Mouse (Mus musculus): ENCODE data around the gene Spata21. TPM values are rescaled to one million over a fixed set of nuclear protein-coding genes. Genes with fewer than 3 reads are reported as not detected.
A peak's percentile ranks its signal among the peaks of the same experiment; 100 is the strongest.

The Spata21 gene
- polyA plus RNA-seq, 1 experiment from 2014 or later = 0.55 TPM

- H3K36me3 ChIP-seq (ENCODE audit: insufficient read depth, low read length) = no peaks in the 10 kb centered on the region
- H3K9me3 ChIP-seq (replicated peaks; ENCODE audit: low read length) = no peaks in the 10 kb centered on the region
- H3K27me3 ChIP-seq (ENCODE audit: insufficient read depth, low read length) = no peaks in the 10 kb centered on the region
- no peaks in the 10 kb centered on the region for H3K4me1 ChIP-seq (replicated peaks; ENCODE audit: insufficient read depth, low read length)
- H3K4me2 ChIP-seq (ENCODE audit: low read length) = no peak overlapping the region
- H3K9ac ChIP-seq (ENCODE audit: low read depth, low read length) = no peak overlapping the region
- no peak overlapping the region for H3K4me3 ChIP-seq (replicated peaks; ENCODE audit: low read depth, low read length)
- H3K27ac ChIP-seq = no peak overlapping the region
- TF ChIP-seq CTCF (IDR thresholded peaks at IDR 0.05; ENCODE audit: low read depth) = no peak
- 67% methylated on average over 4 of the region's 4 CpGs for WGBS
- ATAC-seq (replicated peaks; ENCODE audit: low FRiP score, low read depth) (no peak), DNase-seq (ENCODE audit: low spot score) (no peak)
Measured at GRCm38 (mm10) chr4:141098935-141099334, 10.8 kb downstream of the Spata21 start.

- ATAC-seq (replicated peaks; ENCODE audit: low FRiP score, low read depth) (no peak), DNase-seq (ENCODE audit: low spot score) (no peak)
- no peak overlapping the region for H3K27ac ChIP-seq
- H3K4me2 ChIP-seq (ENCODE audit: low read length) = no peak overlapping the region
- H3K4me3 ChIP-seq (replicated peaks; ENCODE audit: low read depth, low read length) = no peak overlapping the region
- H3K9ac ChIP-seq (ENCODE audit: low read depth, low read length) = no peak overlapping the region
- 77% methylated on average over 5 of the region's 5 CpGs for WGBS
- no peaks in the 10 kb centered on the region for H3K9me3 ChIP-seq (replicated peaks; ENCODE audit: low read length)
- no peak for TF ChIP-seq CTCF (IDR thresholded peaks at IDR 0.05; ENCODE audit: low read depth)
- no peaks in the 10 kb centered on the region for H3K4me1 ChIP-seq (replicated peaks; ENCODE audit: insufficient read depth, low read length)
- no peaks in the 10 kb centered on the region for H3K27me3 ChIP-seq (ENCODE audit: insufficient read depth, low read length)
- H3K36me3 ChIP-seq (ENCODE audit: insufficient read depth, low read length) = no peaks in the 10 kb centered on the region
Measured at GRCm38 (mm10) chr4:141099956-141100355, 11.8 kb downstream of the Spata21 start.

DNA sequence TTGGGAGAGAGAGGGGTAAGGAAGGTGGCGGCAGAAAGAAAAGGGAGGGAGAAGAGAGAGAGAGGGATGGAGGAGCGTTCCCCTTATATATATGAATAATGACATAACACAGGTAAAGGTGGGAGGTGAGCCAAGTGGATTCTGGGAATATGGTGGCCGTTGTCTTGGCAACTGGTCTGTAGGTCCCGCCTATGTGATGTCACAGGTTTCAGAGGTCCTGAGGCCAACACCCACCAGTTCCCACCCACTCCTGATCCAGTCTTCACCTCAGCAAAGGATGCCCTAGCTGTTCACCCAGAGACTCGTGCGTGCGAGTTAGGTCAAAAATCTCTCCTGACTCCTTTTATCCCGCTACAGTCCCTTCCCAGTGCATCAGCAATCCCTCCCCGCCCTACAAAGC, 13.2 kb downstream of the Spata21 start:
- Histone ChIP-seq H3K4me3 (replicated peaks; ENCODE audit: low read depth, low read length) (no peak overlapping the region), H3K9ac (ENCODE audit: low read depth, low read length) (no peak overlapping the region), H3K27ac (no peak overlapping the region), H3K4me2 (ENCODE audit: low read length) (no peak overlapping the region), H3K27me3 (ENCODE audit: insufficient read depth, low read length) (no peaks in the 10 kb centered on the region), H3K9me3 (replicated peaks; ENCODE audit: low read length) (no peaks in the 10 kb centered on the region), H3K4me1 (replicated peaks; ENCODE audit: insufficient read depth, low read length) (no peaks in the 10 kb centered on the region), H3K36me3 (ENCODE audit: insufficient read depth, low read length) (no peaks in the 10 kb centered on the region)
- no peak for DNase-seq (ENCODE audit: low spot score)
- 92% methylated on average over 9 of the region's 9 CpGs for WGBS
- TF ChIP-seq CTCF (IDR thresholded peaks at IDR 0.05; ENCODE audit: low read depth) = no peak
- ATAC-seq (replicated peaks; ENCODE audit: low FRiP score, low read depth) = no peak

GRCm38 (mm10) chr4:141101855-141102254, 13.7 kb downstream of the Spata21 start:
- WGBS = 71% methylated on average over 6 of the region's 6 CpGs
- peak; percentile 69 for TF ChIP-seq CTCF (IDR thresholded peaks at IDR 0.05; ENCODE audit: low read depth)
- H3K4me3 ChIP-seq (replicated peaks; ENCODE audit: low read depth, low read length) = no peak overlapping the region
- H3K9ac ChIP-seq (ENCODE audit: low read depth, low read length) = no peak overlapping the region
- no peak overlapping the region for H3K4me2 ChIP-seq (ENCODE audit: low read length)
- ATAC-seq (replicated peaks; ENCODE audit: low FRiP score, low read depth) (no peak), DNase-seq (ENCODE audit: low spot score) (peak; percentile 43)
- no peaks in the 10 kb centered on the region for H3K36me3 ChIP-seq (ENCODE audit: insufficient read depth, low read length)
- H3K9me3 ChIP-seq (replicated peaks; ENCODE audit: low read length) = no peaks in the 10 kb centered on the region
- H3K27me3 ChIP-seq (ENCODE audit: insufficient read depth, low read length) = no peaks in the 10 kb centered on the region
- H3K4me1 ChIP-seq (replicated peaks; ENCODE audit: insufficient read depth, low read length) = no peaks in the 10 kb centered on the region
- no peak overlapping the region for H3K27ac ChIP-seq

- Histone ChIP-seq H3K9ac (ENCODE audit: low read depth, low read length) (no peak overlapping the region), H3K4me3 (replicated peaks; ENCODE audit: low read depth, low read length) (no peak overlapping the region), H3K4me1 (replicated peaks; ENCODE audit: insufficient read depth, low read length) (no peaks in the 10 kb centered on the region), H3K27me3 (ENCODE audit: insufficient read depth, low read length) (no peaks in the 10 kb centered on the region), H3K9me3 (replicated peaks; ENCODE audit: low read length) (no peaks in the 10 kb centered on the region), H3K36me3 (ENCODE audit: insufficient read depth, low read length) (0 out of 2 replicates have a peak, but pooled peaks cover 6% of the 10 kb centered on the region), H3K4me2 (ENCODE audit: low read length) (no peak overlapping the region), H3K27ac (no peak overlapping the region)
- DNase-seq (ENCODE audit: low spot score) (no peak), ATAC-seq (replicated peaks; ENCODE audit: low FRiP score, low read depth) (no peak)
- WGBS = 69% methylated on average over 16 of the region's 16 CpGs
- no peak for TF ChIP-seq CTCF (IDR thresholded peaks at IDR 0.05; ENCODE audit: low read depth)
Measured at GRCm38 (mm10) chr4:141106526-141107183, 18.5 kb downstream of the Spata21 start.

DNA sequence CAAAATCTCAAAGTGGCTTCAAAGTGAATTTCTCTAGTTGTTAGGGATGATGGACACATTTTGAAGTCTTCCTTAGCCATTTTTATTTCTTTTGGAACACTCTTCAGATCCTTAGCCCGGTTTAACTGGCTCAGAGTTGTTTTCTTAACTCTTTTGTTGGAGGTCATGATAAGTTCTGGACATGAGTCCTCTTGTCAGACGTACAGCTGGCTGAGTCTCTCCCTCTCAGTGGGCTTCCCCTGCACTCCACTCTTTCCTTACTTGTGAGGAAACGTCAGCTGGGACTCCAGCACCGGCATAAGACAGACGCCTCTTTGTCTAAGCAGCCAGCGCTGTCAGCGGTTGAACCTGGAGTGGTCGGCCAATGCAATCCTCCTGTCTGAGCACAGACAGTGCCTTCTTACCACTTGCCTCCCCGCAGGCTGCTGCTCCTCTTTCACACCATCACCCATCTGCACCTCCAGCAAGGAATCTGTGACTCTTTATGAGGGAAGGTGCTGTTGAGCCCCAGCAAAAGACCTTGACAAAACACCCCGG, 20.1 kb downstream of the Spata21 start:
- WGBS = 33% methylated on average over 10 of the region's 10 CpGs
- DNase-seq (ENCODE audit: low spot score) (peak; percentile 67), ATAC-seq (replicated peaks; ENCODE audit: low FRiP score, low read depth) (no peak)
- Histone ChIP-seq H3K36me3 (ENCODE audit: insufficient read depth, low read length) (0 out of 2 replicates have a peak, but pooled peaks cover 15% of the 10 kb centered on the region), H3K9ac (ENCODE audit: low read depth, low read length) (no peak overlapping the region), H3K4me3 (replicated peaks; ENCODE audit: low read depth, low read length) (no peak overlapping the region), H3K27ac (no peak overlapping the region), H3K27me3 (ENCODE audit: insufficient read depth, low read length) (no peaks in the 10 kb centered on the region), H3K4me1 (replicated peaks; ENCODE audit: insufficient read depth, low read length) (no peaks in the 10 kb centered on the region), H3K4me2 (ENCODE audit: low read length) (no peak overlapping the region), H3K9me3 (replicated peaks; ENCODE audit: low read length) (no peaks in the 10 kb centered on the region)
- no peak for TF ChIP-seq CTCF (IDR thresholded peaks at IDR 0.05; ENCODE audit: low read depth)
